Mouse (Mus musculus) heart, adult 2 months (tissue): ENCODE data around the gene Zfand3.

ENCODE experiments used
- CTCF ChIP-seq: fragments of 200-600 bp; IDR thresholded peaks from 2 replicates; pipeline ENCODE4 v1.8.1; 2022; ENCODE audit warnings: antibody characterized with exemption, mild to moderate bottlenecking, moderate library complexity
- EP300 ChIP-seq: fragments of 200-500 bp; IDR thresholded peaks from 2 replicates; pipeline ENCODE4 v1.6.1; 2011; ENCODE audit warnings: low read depth, low read length, control low read depth; ENCODE audit not compliant: insufficient read depth
- POLR2A ChIP-seq: fragments of 200-500 bp; IDR thresholded peaks from 2 replicates; pipeline ENCODE4 v1.6.1; 2011; ENCODE audit warnings: mild to moderate bottlenecking, low read depth, low read length, control low read depth; ENCODE audit not compliant: insufficient read depth

DNA sequence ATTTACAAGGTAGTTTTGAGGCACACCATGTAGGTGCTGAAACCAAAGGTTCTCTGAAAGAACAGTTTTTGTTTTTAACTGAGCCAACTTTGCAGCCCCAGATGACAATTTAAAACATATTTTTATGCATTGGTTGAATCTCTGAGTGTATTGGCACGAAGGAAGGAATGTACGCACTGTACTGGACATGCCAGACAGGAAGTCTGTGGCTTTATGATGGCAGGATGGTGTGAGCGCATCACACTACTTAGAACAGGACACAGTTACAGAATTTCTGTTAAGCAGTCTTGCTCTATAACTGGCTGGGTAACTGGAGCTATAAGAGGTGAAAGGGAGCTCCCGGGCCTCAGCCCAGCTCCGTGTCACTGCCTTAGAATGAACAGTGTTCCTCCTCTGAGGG, 92.6 kb downstream of the Zfand3 start:
- TF ChIP-seq EP300 (no peak), CTCF (no peak), POLR2A (no peak)
